Mouse (Mus musculus) E14TG2a.4 (cell line): ENCODE results near the gene Larp6.

Experiments used
- CTCF ChIP-seq: conservative IDR thresholded peaks from 2 replicates; pipeline ENCODE4 v1.5.1; 2014; ENCODE audit warnings: low read length
- NANOG ChIP-seq: IDR thresholded peaks from 2 replicates; pipeline ENCODE4 v1.6.1; 2014; ENCODE audit warnings: borderline replicate concordance, low read length, mixed read lengths
- POU5F1 ChIP-seq: IDR thresholded peaks from 2 replicates; pipeline ENCODE4 v1.6.1; 2014; ENCODE audit warnings: low read length, borderline replicate concordance

- no peak for TF ChIP-seq CTCF
- no peak for TF ChIP-seq NANOG
- TF ChIP-seq POU5F1 = no peak
Measured at GRCm38 (mm10) chr9:60756866-60757740, 44.3 kb downstream of the Larp6 start.
